Mouse (Mus musculus): ENCODE measurements around the gene B230104I21Rik. TPM values are rescaled to one million over a fixed set of nuclear protein-coding genes. Genes with fewer than 3 reads are reported as not detected.
A peak's percentile ranks its signal among the peaks of the same experiment; 100 is the strongest.

The B230104I21Rik gene
- polyA plus RNA-seq, 1 experiment = not detected

DNA sequence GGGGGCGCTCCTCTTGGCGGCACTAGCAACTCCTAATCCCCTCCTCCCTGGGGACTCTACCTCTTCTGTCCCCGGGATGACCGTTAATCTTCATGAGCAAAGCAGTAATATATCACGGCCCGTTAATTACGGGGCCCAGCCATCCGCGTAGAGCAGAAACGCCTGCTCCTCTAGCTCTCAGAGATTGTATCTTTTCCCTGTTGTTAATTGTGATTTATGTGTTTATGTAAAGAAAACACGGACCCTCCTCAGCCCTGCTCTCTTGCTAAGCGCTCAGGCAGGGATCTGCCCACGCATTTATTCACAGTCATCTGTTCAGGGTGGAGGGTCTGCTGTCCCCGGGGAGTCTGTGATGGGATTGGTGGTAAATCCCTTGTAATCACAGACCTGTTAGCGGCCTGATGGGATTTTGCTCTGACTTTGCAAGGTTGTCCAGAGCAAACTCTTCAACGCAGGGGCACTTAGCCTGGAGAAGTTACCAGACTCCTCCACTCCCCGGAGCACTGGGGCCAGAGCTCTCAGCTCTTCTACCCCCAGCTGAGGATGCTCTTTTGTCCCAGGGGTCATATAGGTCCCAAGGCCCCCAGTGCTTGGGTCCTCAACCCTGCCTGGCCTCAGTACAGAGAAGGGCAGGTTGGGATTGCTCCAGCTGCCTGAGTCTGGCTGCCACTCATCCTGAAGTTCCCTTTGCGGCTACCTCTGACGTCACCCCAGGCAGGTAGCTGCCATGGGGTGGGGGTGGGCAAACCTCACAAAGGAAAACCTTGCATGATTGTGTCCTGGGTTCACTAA is 11.0 kb downstream of the B230104I21Rik start:
- no peaks in the 10 kb centered on the region for H3K36me3 ChIP-seq (replicated peaks; ENCODE audit: low read length)
- H3K27me3 ChIP-seq (replicated peaks) = peaks cover 7% of the 10 kb centered on the region
- H3K4me3 ChIP-seq (replicated peaks) = no peak overlapping the region
- H3K4me1 ChIP-seq = no peaks in the 10 kb centered on the region
- H3K9me3 ChIP-seq = peaks cover 20% of the 10 kb centered on the region
- no peak for TF ChIP-seq GATA1 (IDR thresholded peaks at IDR 0.05; ENCODE audit: borderline replicate concordance, low read length)
- no peak for TF ChIP-seq FLI1 (IDR thresholded peaks at IDR 0.05; ENCODE audit: low read length)

DNA sequence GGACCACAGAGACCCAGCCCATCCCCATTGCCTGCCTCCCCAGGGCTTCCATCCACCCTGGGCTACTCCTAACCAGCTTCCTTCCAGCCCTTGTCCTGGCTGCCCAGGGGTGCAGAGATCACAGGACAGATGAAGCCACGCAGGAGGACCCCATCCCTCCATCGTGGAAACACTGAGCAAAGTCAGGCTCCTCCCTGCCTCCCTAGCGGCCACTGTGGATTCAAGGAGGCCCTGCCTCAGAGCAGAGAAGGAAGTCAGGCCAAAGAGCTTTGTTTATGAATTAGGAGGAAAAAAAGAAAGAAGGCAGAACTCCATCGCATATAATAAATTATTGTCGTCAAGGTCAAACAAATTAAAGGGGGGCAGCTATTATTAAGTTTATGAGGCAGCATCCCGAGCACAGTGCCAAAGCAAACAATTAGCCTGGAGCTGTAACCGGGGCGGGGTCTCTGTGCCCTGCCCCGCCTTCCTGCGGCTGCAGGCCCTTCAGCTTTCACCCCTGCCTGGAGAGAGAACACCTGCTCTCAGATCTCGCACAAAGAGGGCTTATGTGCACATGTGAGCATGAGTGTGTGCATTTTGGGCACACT is 12.4 kb downstream of the B230104I21Rik start:
- TF ChIP-seq FLI1 (IDR thresholded peaks at IDR 0.05; ENCODE audit: low read length) (no peak), GATA1 (IDR thresholded peaks at IDR 0.05; ENCODE audit: borderline replicate concordance, low read length) (no peak)
- Histone ChIP-seq H3K9me3 (peaks cover 12% of the 10 kb centered on the region), H3K4me3 (replicated peaks) (peak overlapping the region; percentile 34)

DNA sequence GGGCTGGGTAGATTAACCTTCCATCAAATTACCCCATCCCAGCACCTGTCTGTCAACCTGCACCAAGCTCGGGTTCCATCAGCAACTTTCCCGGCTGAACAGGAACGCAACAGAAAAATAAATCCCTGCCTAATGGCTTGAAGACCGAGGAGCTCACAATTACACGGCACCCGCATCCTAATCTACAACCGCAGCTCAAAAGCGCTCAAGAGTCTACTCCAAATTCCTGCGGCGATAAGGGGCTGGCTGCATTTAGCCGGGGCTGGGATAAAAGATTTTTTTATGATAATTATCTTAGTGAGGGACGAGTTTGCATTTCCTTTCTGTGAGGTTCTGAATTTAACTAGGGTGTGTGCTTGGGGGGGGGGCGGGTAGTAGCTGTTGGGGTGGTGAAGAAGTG is 16.3 kb downstream of the B230104I21Rik start:
- Histone ChIP-seq H3K36me3 (replicated peaks; ENCODE audit: low read length) (no peaks in the 10 kb centered on the region), H3K4me3 (replicated peaks) (no peak overlapping the region), H3K4me1 (no peaks in the 10 kb centered on the region), H3K27me3 (replicated peaks) (peaks cover 2% of the 10 kb centered on the region), H3K9me3 (no peaks in the 10 kb centered on the region; the same call in 1 of the 2 replicates)
- TF ChIP-seq GATA1 (IDR thresholded peaks at IDR 0.05; ENCODE audit: borderline replicate concordance, low read length) (no peak), FLI1 (IDR thresholded peaks at IDR 0.05; ENCODE audit: low read length) (no peak)

More for the DNA sequence above, 12.4 kb downstream of the B230104I21Rik start:
- Histone ChIP-seq H3K4me1 (no peaks in the 10 kb centered on the region), H3K27me3 (replicated peaks) (peaks cover 2% of the 10 kb centered on the region), H3K36me3 (replicated peaks; ENCODE audit: low read length) (no peaks in the 10 kb centered on the region)

DNA sequence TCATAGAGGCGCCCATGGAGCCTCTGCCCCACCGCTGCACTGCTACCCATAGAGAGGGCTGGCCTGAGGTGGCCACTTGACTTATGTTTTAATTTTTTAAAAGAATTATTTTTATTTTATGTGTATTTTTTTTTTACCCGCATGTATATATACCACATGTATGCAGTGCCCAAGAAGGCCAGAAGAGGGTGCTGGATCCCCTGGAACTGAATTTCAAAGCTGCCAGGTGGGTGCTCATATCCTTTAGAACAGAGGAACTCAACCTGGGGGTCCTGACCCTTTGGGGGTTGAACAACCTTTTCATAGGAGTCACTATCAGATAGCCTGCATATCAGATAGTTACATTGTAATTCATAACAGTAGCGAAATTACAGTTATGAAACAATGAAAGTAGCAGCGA is 19.5 kb downstream of the B230104I21Rik start:
- no peaks in the 10 kb centered on the region; the same call in 1 of the 2 replicates for H3K9me3 ChIP-seq

DNA sequence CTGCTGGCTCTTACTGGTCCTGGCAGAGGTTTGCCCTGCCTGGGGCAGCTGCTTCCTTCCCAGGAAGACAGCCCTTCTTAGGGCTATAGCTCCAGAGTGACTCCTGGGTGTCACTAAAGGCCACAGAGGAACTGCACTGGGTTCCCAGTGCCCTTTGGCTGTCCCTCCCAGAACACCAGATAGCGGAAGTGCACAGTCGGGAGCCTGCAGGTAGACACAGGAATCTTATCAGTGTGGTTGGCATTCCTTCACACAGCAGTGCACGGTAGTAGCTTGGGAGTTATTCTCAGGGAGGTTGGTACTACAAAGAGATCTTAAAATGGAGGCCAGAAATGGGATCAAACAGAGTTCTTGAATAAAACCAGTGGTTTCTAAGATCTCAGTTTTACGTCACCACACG is 22.4 kb downstream of the B230104I21Rik start:
- Histone ChIP-seq H3K9me3 (no peaks in the 10 kb centered on the region; the same call in 1 of the 2 replicates), H3K36me3 (replicated peaks; ENCODE audit: low read length) (no peaks in the 10 kb centered on the region), H3K27me3 (replicated peaks) (peaks cover 17% of the 10 kb centered on the region), H3K4me3 (replicated peaks) (no peak overlapping the region), H3K4me1 (no peaks in the 10 kb centered on the region)
- TF ChIP-seq FLI1 (IDR thresholded peaks at IDR 0.05; ENCODE audit: low read length) (no peak), GATA1 (IDR thresholded peaks at IDR 0.05; ENCODE audit: borderline replicate concordance, low read length) (no peak)

More for the DNA sequence above, 19.5 kb downstream of the B230104I21Rik start:
- peaks cover 11% of the 10 kb centered on the region for H3K27me3 ChIP-seq (replicated peaks)
- no peaks in the 10 kb centered on the region for H3K4me1 ChIP-seq
- H3K4me3 ChIP-seq (replicated peaks) = no peak overlapping the region
- no peak for TF ChIP-seq GATA1 (IDR thresholded peaks at IDR 0.05; ENCODE audit: borderline replicate concordance, low read length)
- no peak for TF ChIP-seq FLI1 (IDR thresholded peaks at IDR 0.05; ENCODE audit: low read length)
- no peaks in the 10 kb centered on the region for H3K36me3 ChIP-seq (replicated peaks; ENCODE audit: low read length)

DNA sequence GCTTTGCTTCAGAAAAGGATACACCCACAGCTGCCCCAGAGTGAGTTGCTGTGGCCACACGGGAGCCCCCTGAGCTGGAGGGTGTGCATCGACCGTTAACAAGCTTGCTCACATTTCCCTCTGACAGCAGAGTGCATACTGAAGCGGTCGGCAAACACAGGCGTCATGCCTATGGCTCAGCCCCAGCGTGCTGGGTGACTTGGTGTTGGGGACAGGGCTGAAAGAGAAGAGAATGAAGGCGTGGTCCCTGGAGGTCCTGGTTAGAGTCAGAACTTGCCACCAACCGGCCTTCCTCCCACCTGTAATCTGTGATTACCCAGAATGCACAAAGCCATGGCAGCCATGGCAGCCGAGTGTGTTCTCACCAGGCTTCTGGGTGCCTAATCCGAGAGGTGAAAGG is 22.9 kb downstream of the B230104I21Rik start:
- Histone ChIP-seq H3K4me3 (replicated peaks) (no peak overlapping the region), H3K9me3 (no peaks in the 10 kb centered on the region; the same call in 1 of the 2 replicates), H3K27me3 (replicated peaks) (peaks cover 17% of the 10 kb centered on the region), H3K4me1 (no peaks in the 10 kb centered on the region), H3K36me3 (replicated peaks; ENCODE audit: low read length) (no peaks in the 10 kb centered on the region)
- TF ChIP-seq FLI1 (IDR thresholded peaks at IDR 0.05; ENCODE audit: low read length) (no peak), GATA1 (IDR thresholded peaks at IDR 0.05; ENCODE audit: borderline replicate concordance, low read length) (no peak)

DNA sequence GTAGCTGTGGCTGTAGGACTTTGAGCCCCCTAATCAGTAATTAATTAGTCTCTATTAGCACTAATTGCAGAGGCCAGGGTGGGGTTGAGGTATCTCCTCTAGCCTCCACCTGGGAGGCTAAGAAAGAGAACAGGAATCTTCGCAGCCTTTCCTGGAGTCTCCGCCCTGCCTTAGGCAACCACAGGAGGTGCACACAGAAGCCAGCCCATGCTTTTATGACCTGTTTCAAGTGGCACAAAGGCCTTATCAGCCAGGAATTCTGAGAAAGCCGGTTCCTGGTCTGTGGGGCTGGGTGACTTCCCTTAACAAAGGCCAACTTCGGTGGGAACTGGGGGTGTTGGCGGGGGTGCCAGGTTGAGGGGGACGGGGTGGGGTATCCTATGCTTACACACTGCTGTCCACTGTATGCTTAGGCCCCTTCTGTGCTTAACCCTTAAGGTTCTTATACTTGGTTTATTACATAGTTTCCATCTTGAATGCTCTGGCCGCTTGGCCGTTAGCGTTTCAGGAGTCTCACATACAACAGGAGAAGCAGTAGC is 23.9 kb downstream of the B230104I21Rik start:
- no peaks in the 10 kb centered on the region; the same call in 1 of the 2 replicates for H3K9me3 ChIP-seq
- TF ChIP-seq FLI1 (IDR thresholded peaks at IDR 0.05; ENCODE audit: low read length) = no peak
- no peak for TF ChIP-seq GATA1 (IDR thresholded peaks at IDR 0.05; ENCODE audit: borderline replicate concordance, low read length)
- H3K36me3 ChIP-seq (replicated peaks; ENCODE audit: low read length) = no peaks in the 10 kb centered on the region
- H3K4me3 ChIP-seq (replicated peaks) = no peak overlapping the region
- H3K4me1 ChIP-seq = no peaks in the 10 kb centered on the region
- H3K27me3 ChIP-seq (replicated peaks) = peaks cover 20% of the 10 kb centered on the region

DNA sequence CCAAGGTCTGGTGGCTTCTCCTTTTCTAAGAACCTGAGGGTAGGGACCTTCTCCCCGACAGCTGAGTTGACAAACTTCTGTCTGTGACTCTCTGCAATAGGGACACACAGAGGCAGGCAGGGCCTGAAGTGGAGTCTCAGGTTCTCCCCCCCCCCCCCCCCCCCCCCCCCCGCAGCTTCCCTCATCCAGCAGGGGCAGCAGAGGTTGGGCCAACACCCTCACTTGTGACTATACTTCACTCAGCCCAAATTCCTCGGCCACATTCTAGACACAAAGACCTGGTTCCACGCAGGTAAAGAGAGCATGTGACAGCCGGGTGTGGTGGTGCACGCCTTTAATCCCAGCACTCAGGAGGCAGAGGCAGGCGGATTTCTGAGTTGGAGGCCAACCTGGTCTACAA is 24.5 kb downstream of the B230104I21Rik start:
- peaks cover 22% of the 10 kb centered on the region for H3K27me3 ChIP-seq (replicated peaks)
- H3K9me3 ChIP-seq = no peaks in the 10 kb centered on the region
- TF ChIP-seq GATA1 (IDR thresholded peaks at IDR 0.05; ENCODE audit: borderline replicate concordance, low read length) (no peak), FLI1 (IDR thresholded peaks at IDR 0.05; ENCODE audit: low read length) (no peak)
- no peaks in the 10 kb centered on the region for H3K36me3 ChIP-seq (replicated peaks; ENCODE audit: low read length)
- no peaks in the 10 kb centered on the region for H3K4me1 ChIP-seq
- H3K4me3 ChIP-seq (replicated peaks) = no peak overlapping the region

DNA sequence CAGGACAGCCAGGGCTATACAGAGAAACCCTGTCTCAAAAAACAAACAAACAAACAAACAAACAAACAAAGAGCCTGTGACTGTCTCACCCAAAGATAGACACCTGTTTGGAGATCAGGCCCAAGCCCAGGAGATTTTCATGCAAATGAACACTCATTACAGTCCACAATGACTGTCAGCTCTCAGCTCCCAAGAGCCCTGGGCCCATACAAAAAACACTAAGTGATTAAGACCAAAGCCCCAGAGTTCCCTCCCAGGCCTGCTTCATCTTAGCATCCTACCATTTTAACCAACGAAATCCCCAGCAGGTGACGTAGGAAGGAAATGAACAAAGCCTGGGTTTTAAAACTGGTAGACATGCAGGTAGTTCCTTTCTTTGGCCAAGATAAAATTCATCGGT is 24.9 kb downstream of the B230104I21Rik start:
- H3K9me3 ChIP-seq = no peaks in the 10 kb centered on the region
- no peak overlapping the region for H3K4me3 ChIP-seq (replicated peaks)
- no peak for TF ChIP-seq FLI1 (IDR thresholded peaks at IDR 0.05; ENCODE audit: low read length)
- TF ChIP-seq GATA1 (IDR thresholded peaks at IDR 0.05; ENCODE audit: borderline replicate concordance, low read length) = no peak
- no peaks in the 10 kb centered on the region for H3K4me1 ChIP-seq
- no peaks in the 10 kb centered on the region for H3K36me3 ChIP-seq (replicated peaks; ENCODE audit: low read length)
- peaks cover 22% of the 10 kb centered on the region for H3K27me3 ChIP-seq (replicated peaks)

DNA sequence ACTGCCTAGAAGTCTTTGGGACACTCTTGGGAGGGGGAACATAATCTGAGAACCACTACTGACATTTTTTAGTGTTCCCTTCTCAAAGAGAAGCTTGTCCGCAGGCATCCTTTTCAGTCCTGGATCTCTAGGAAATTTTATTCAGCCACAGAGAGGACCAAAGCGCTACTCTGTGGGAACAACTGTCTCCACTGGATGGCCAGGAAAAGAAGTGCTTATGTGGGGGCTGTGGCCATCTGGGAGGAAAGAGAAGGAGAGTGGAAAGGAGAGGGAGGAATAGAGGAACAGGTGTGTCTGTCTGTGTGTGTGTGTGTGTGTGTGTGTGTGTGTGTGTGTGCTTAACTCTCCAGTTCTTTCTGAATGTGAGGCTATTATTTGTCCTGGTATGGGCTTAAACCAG is 28.8 kb downstream of the B230104I21Rik start:
- H3K4me1 ChIP-seq = no peaks in the 10 kb centered on the region
- TF ChIP-seq FLI1 (IDR thresholded peaks at IDR 0.05; ENCODE audit: low read length) (no peak), GATA1 (IDR thresholded peaks at IDR 0.05; ENCODE audit: borderline replicate concordance, low read length) (no peak)
- H3K27me3 ChIP-seq (replicated peaks) = peaks cover 19% of the 10 kb centered on the region
- H3K4me3 ChIP-seq (replicated peaks) = no peak overlapping the region
- H3K36me3 ChIP-seq (replicated peaks; ENCODE audit: low read length) = no peaks in the 10 kb centered on the region
- H3K9me3 ChIP-seq = no peaks in the 10 kb centered on the region

Measured in megakaryocyte, embryonic 14.5 days (primary cell).